Mouse (Mus musculus) testis, adult 2 months (tissue): Measurements from ENCODE around the gene Ubxn10. TPM values are rescaled to one million over a fixed set of nuclear protein-coding genes. Genes with fewer than 3 reads are reported as not detected.

ENCODE experiments used
- H3K27ac ChIP-seq: fragments of 200-500 bp; 2 replicates; pipeline ENCODE4 v1.5.1; 2012; ENCODE audit warnings: low read depth, low read length; ENCODE audit not compliant: control insufficient read depth, insufficient read depth
- H3K27me3 ChIP-seq: fragments of 200-500 bp; 2 replicates; pipeline ENCODE4 v1.6.1; 2012; ENCODE audit warnings: mild to moderate bottlenecking, low read length, moderate library complexity; ENCODE audit not compliant: control insufficient read depth, insufficient read depth
- H3K36me3 ChIP-seq: fragments of 200-500 bp; 2 replicates; pipeline ENCODE4 v1.6.1; 2012; ENCODE audit warnings: mild to moderate bottlenecking, low read length; ENCODE audit not compliant: control insufficient read depth, insufficient read depth
- H3K4me1 ChIP-seq: fragments of 200-500 bp; 2 replicates; pipeline ENCODE4 v1.6.1; 2012; ENCODE audit warnings: low read length; ENCODE audit not compliant: control insufficient read depth, insufficient read depth
- H3K4me3 ChIP-seq: fragments of 200-500 bp; 2 replicates; pipeline ENCODE4 v1.5.1; 2012; ENCODE audit warnings: low read depth, mild to moderate bottlenecking, low read length, moderate library complexity, mixed read lengths; ENCODE audit not compliant: control insufficient read depth
- CTCF ChIP-seq: fragments of 200-500 bp; IDR thresholded peaks from 2 replicates; pipeline ENCODE4 v1.5.1; 2012; ENCODE audit warnings: low read depth, mild to moderate bottlenecking, inconsistent platforms, low read length, moderate library complexity; ENCODE audit not compliant: control insufficient read depth, insufficient read depth, insufficient replicate concordance
- POLR2A ChIP-seq: fragments of 200-500 bp; IDR thresholded peaks from 2 replicates; pipeline ENCODE4 v1.6.1; 2012; ENCODE audit warnings: low read depth, mild to moderate bottlenecking, inconsistent platforms, low read length, moderate library complexity; ENCODE audit not compliant: control insufficient read depth
- polyA plus RNA-seq: library from polyadenylated mRNA; depleted of rRNA; stranded (reverse); fragments of >200 nt; gene quantifications from 2 replicates; pipeline ENCODE4 v1.2.3, GENCODE M21; 2012

The Ubxn10 gene
- polyA plus RNA-seq, 1 experiment: 371 TPM

- TF ChIP-seq POLR2A (no peak), CTCF (peak; percentile 42; the same call in 1 of the 2 replicates)
- H3K4me1 ChIP-seq: no peaks in the 10 kb centered on the region
- H3K4me3 ChIP-seq: no peak overlapping the region
- no peaks in the 10 kb centered on the region for H3K27me3 ChIP-seq
- H3K36me3 ChIP-seq: no peaks in the 10 kb centered on the region
- no peak overlapping the region for H3K27ac ChIP-seq
These were observed 15.6 kb upstream of the Ubxn10 start for GRCm38 (mm10) chr4:138752603-138753002.

GRCm38 (mm10) chr4:138748369-138749072 lies 11.6 kb upstream of the Ubxn10 start:
- H3K4me1 ChIP-seq: no peaks in the 10 kb centered on the region; the same call in 1 of the 2 replicates
- H3K36me3 ChIP-seq: no peaks in the 10 kb centered on the region
- H3K4me3 ChIP-seq: no peak overlapping the region
- no peaks in the 10 kb centered on the region for H3K27me3 ChIP-seq
- no peak overlapping the region for H3K27ac ChIP-seq
- TF ChIP-seq POLR2A (no peak), CTCF (peak; percentile 26; the same call in 1 of the 2 replicates)

- TF ChIP-seq CTCF (no peak), POLR2A (no peak)
- Histone ChIP-seq H3K27ac (no peak overlapping the region), H3K4me3 (no peak overlapping the region)
These were observed 10.9 kb upstream of the Ubxn10 start for GRCm38 (mm10) chr4:138747851-138748250.

GRCm38 (mm10) chr4:138746866-138747265 lies 9.9 kb upstream of the Ubxn10 start:
- H3K27ac ChIP-seq: no peak overlapping the region
- H3K4me1 ChIP-seq: no peaks in the 10 kb centered on the region; the same call in 1 of the 2 replicates
- no peaks in the 10 kb centered on the region for H3K36me3 ChIP-seq
- TF ChIP-seq POLR2A (no peak), CTCF (no peak)
- H3K27me3 ChIP-seq: no peaks in the 10 kb centered on the region
- no peak overlapping the region for H3K4me3 ChIP-seq

More at GRCm38 (mm10) chr4:138747851-138748250, 10.9 kb upstream of the Ubxn10 start:
- Histone ChIP-seq H3K4me1 (no peaks in the 10 kb centered on the region; the same call in 1 of the 2 replicates), H3K27me3 (no peaks in the 10 kb centered on the region), H3K36me3 (no peaks in the 10 kb centered on the region)

- H3K27me3 ChIP-seq: no peaks in the 10 kb centered on the region
- no peaks in the 10 kb centered on the region; the same call in 1 of the 2 replicates for H3K4me1 ChIP-seq
- no peaks in the 10 kb centered on the region; the same call in 1 of the 2 replicates for H3K36me3 ChIP-seq
- no peak for TF ChIP-seq CTCF
- no peak overlapping the region for H3K4me3 ChIP-seq
- no peak overlapping the region for H3K27ac ChIP-seq
These were observed 8.9 kb upstream of the Ubxn10 start for GRCm38 (mm10) chr4:138745884-138746283.

GRCm38 (mm10) chr4:138739136-138739851 lies 2.3 kb upstream of the Ubxn10 start:
- no peak overlapping the region for H3K4me3 ChIP-seq
- no peaks in the 10 kb centered on the region for H3K4me1 ChIP-seq
- H3K36me3 ChIP-seq: no peaks in the 10 kb centered on the region; the same call in 1 of the 2 replicates
- no peak for TF ChIP-seq CTCF
- TF ChIP-seq POLR2A: no peak
- no peak overlapping the region for H3K27ac ChIP-seq
- H3K27me3 ChIP-seq: no peaks in the 10 kb centered on the region

- H3K27me3 ChIP-seq: no peaks in the 10 kb centered on the region
- H3K36me3 ChIP-seq: no peaks in the 10 kb centered on the region; the same call in 1 of the 2 replicates
- H3K27ac ChIP-seq: no peak overlapping the region
- no peaks in the 10 kb centered on the region for H3K4me1 ChIP-seq
- H3K4me3 ChIP-seq: no peak overlapping the region
- TF ChIP-seq POLR2A: no peak
- no peak for TF ChIP-seq CTCF
These were observed 2.1 kb downstream of the Ubxn10 start for GRCm38 (mm10) chr4:138734863-138735262.

GRCm38 (mm10) chr4:138734105-138734504 lies 2.9 kb downstream of the Ubxn10 start:
- H3K27ac ChIP-seq: no peak overlapping the region
- H3K27me3 ChIP-seq: no peaks in the 10 kb centered on the region
- no peak for TF ChIP-seq CTCF
- no peak for TF ChIP-seq POLR2A

More at GRCm38 (mm10) chr4:138734105-138734504, 2.9 kb downstream of the Ubxn10 start:
- Histone ChIP-seq H3K4me1 (no peaks in the 10 kb centered on the region), H3K4me3 (no peak overlapping the region), H3K36me3 (no peaks in the 10 kb centered on the region; the same call in 1 of the 2 replicates)
